ENCODE assay signal across 10 mouse cellular contexts in the genomic region with DNA sequence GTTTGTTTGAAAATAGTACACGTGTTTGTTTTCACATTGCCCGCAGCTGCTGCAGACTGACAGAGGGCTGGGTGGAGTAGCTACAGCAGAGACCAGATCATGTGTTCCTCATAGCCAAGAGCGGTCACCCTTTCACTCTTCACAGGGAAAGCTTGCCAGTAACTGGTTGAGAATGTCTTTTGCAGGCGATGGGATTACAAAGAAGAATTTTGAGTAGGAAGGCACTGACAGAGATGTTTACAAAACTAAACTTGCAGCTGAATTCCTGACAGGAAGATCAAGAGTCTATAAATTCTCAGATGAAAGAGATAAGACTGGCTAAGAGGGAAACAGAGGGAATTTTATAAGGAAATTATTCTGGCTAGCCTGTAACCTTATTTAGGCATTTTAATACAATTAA.
DNase-seq lines count a peak whose midpoint lies in the region; TF ChIP-seq lines count a peak whose summit lies in the region.
"Had no signal": no experiment of that assay in that cellular context is flagged by ENCODE, and none has a peak within 500 bp of the region (broad histone marks: within the 10 kb centered on the region; RNA-seq: fewer than 3 reads in every experiment).

No protein-coding gene starts in this region.

- H3K4me3 ChIP-seq in gastrocnemius, adult 2 months: no peak overlapping the region
- H3K4me3 ChIP-seq: hindbrain, embryonic 15.5 days; liver, embryonic 13.5 days had no signal

- intact Hi-C loops in gastrocnemius, adult 2 months (cut with DNase I): loop anchor here (5.0 kb wide), 1 partner anchor 184 kb away; no protein-coding TSS in a partner anchor

- DNase-seq in gastrocnemius, adult 2 months: peak; percentile 25
- no peak for DNase-seq in gastrocnemius, adult 8-10 months (ENCODE audit: low spot score in 2 of 2)
- peak; percentile 8 for DNase-seq in gonadal fat pad, adult 2 months (ENCODE audit: low read depth)
- DNase-seq in heart, postnatal 4 days: peak; percentile 5
- DNase-seq in lung, postnatal 10 days: peak; percentile 64
- no peak for DNase-seq in thymus, adult 18-20 months
- no peak for DNase-seq in spleen, postnatal 36 days (ENCODE audit: low spot score in 2 of 2)
- DNase-seq: cerebellum, adult 18-20 months; liver, embryonic 13.5 days had no signal

- H3K27ac ChIP-seq in gastrocnemius, adult 2 months: peak overlapping the region; percentile 76
- H3K27ac ChIP-seq: hindbrain, embryonic 15.5 days; liver, embryonic 13.5 days had no signal

- no peak for TF ChIP-seq CTCF in gastrocnemius, adult 2 months (IDR thresholded peaks at IDR 0.05)

Comparison
In these comparisons a context has a peak if more than half of its experiments do, and no peak if none do; other contexts are left out.
1. DNase-seq: peak in gastrocnemius, adult 2 months (single experiment), gonadal fat pad, adult 2 months (single experiment), heart, postnatal 4 days (single experiment) and lung, postnatal 10 days (single experiment); none in gastrocnemius, adult 8-10 months (0 of 2), thymus, adult 18-20 months (0 of 2) and spleen, postnatal 36 days (0 of 2).